Mouse (Mus musculus) liver, embryonic 15.5 days (tissue): Measurements from ENCODE around the gene Rgl2. TPM values are rescaled to one million over a fixed set of nuclear protein-coding genes. Genes with fewer than 3 reads are reported as not detected.
A peak's percentile ranks its signal among the peaks of the same experiment; 100 is the strongest.

ENCODE experiments used
- ATAC-seq: fragments of 200-750 bp; cut with Nextera tagmentation; 2 replicates; pipeline ENCODE4 v1.8.0; 2017; ENCODE audit warnings: moderate number of reproducible peaks, mild to moderate bottlenecking, moderate library complexity; ENCODE audit not compliant: insufficient read depth
- H3K27ac ChIP-seq: fragments of 300-500 bp; sonication (generic); replicated peaks from 2 replicates; pipeline ENCODE4 v1.5.1; 2015; ENCODE audit warnings: mild to moderate bottlenecking, inconsistent platforms
- H3K27me3 ChIP-seq: fragments of 300-500 bp; sonication (generic); 2 replicates; pipeline ENCODE4 v1.6.1; 2015; ENCODE audit warnings: mild to moderate bottlenecking, inconsistent platforms
- H3K36me3 ChIP-seq: fragments of 300-500 bp; sonication (generic); replicated peaks from 2 replicates; pipeline ENCODE4 v1.6.1; 2015; ENCODE audit warnings: moderate library complexity, mild to moderate bottlenecking, inconsistent platforms
- H3K4me1 ChIP-seq: fragments of 300-500 bp; sonication (generic); replicated peaks from 2 replicates; pipeline ENCODE4 v1.6.1; 2015; ENCODE audit warnings: inconsistent platforms
- H3K4me2 ChIP-seq: fragments of 300-500 bp; sonication (generic); 2 replicates; pipeline ENCODE4 v1.6.1; 2015; ENCODE audit warnings: moderate library complexity, mild to moderate bottlenecking, inconsistent platforms
- H3K4me3 ChIP-seq: fragments of 300-500 bp; sonication (generic); replicated peaks from 2 replicates; pipeline ENCODE4 v1.5.1; 2015; ENCODE audit warnings: mild to moderate bottlenecking, inconsistent platforms
- H3K9ac ChIP-seq: fragments of 300-500 bp; sonication (generic); 2 replicates; pipeline ENCODE4 v1.6.1; 2015; ENCODE audit warnings: moderate library complexity, mild to moderate bottlenecking, inconsistent platforms
- H3K9me3 ChIP-seq: fragments of 300-500 bp; sonication (generic); replicated peaks from 2 replicates; pipeline ENCODE4 v1.6.1; 2016; ENCODE audit warnings: inconsistent platforms
- WGBS: fragments of 180-500 bp; shearing (Covaris S2); methylation state at CpG from one replicate; pipeline ENCODE4 v1.1.7; 2015; ENCODE audit warnings: mixed read lengths; ENCODE audit not compliant: insufficient replicate concordance; 5-methylcytosine and 5-hydroxymethylcytosine counted together
- polyA plus RNA-seq: library from polyadenylated mRNA; unstranded; fragments of >200 nt; fragmentation: Nextera tagmentation; extraction: Ambion mirVana; gene quantifications from 2 replicates; pipeline ENCODE4 v1.2.1, GENCODE M21; 2015

Gene Rgl2
- polyA plus RNA-seq, 1 experiment from 2014 or later, result 8.2 TPM

DNA sequence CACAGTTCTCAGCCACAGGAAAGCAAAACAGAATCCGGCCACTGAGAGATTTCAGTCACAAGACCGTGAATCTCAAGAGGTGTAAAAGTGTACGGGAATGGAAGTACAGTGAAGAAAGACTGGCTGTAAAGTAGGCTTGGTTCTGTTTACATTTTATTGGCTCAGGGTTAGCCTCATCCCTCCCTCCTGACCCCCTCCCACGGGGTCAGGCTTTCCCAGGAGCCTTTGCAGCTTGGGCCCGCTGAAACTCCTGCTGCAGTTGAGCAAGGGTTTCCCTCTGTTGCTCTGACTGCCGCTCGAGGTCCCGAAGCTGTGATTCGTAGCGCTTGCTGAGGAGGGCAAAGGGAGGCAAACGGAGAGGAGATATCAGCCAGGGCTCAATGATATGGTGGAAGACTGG lies 9.4 kb downstream of the Rgl2 start:
- WGBS, result 73% methylated on average over 11 of the region's 11 CpGs
- peaks cover 31% of the 10 kb centered on the region for H3K4me1 ChIP-seq
- no peak overlapping the region for H3K27ac ChIP-seq
- H3K36me3 ChIP-seq, result peaks cover 47% of the 10 kb centered on the region
- peak overlapping the region; percentile 98 for H3K4me2 ChIP-seq
- H3K27me3 ChIP-seq, result no peaks in the 10 kb centered on the region
- H3K9me3 ChIP-seq, result no peaks in the 10 kb centered on the region
- no peak for ATAC-seq
- H3K9ac ChIP-seq, result peak overlapping the region; percentile 81; the same call in 1 of the 2 replicates
- peak overlapping the region; percentile 89 for H3K4me3 ChIP-seq

DNA sequence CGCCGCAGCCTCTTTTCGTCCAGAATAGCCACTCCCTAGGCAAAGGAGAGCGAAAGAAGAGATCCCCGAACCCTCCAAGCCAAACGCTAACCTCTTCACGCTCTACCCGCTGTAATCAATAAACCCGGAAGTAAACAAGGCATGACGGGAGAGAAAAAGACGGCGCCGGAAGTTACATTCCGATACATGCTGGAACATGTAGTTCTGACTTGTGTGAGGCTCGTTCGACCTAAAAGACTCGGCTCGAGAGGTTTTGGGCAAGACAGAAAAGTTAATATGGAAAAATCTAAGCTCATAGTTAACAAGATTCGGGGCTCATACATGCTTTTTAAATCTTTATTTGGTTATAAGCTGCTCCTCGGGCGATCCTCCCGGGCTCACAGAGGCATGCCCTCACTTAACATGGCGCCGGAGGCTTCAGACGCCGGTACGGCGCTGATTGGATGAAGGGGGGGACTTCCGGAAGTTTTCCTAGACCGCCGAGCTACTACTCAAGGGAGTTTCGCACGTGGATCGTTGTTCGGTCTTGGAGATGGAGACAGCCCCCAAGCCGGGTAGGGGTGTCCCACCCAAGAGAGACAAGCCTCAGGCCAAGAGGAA lies 11.0 kb downstream of the Rgl2 start, which contains the start of the genes Pfdn6 and Wdr46:
Gene Pfdn6 (minus strand): TSS at position 138 of the 600 bp plus-strand sequence.
Gene Wdr46 (plus strand): TSS at position 455 of the 600 bp plus-strand sequence.
- under 1% methylated on average over 36 of the region's 36 CpGs for WGBS
- H3K27ac ChIP-seq, result peak within 1 kb of the TSS; percentile 82
- peak within 1 kb of the TSS; percentile 81 for H3K9ac ChIP-seq
- no peaks in the 10 kb centered on the region for H3K9me3 ChIP-seq
- no peaks in the 10 kb centered on the region for H3K27me3 ChIP-seq
- peak within 1 kb of the TSS; percentile 89 for H3K4me3 ChIP-seq
- peaks cover 50% of the 10 kb centered on the region for H3K36me3 ChIP-seq
- peak; percentile 88 for ATAC-seq
- H3K4me1 ChIP-seq, result peaks cover 31% of the 10 kb centered on the region
- peak within 1 kb of the TSS; percentile 98 for H3K4me2 ChIP-seq

DNA sequence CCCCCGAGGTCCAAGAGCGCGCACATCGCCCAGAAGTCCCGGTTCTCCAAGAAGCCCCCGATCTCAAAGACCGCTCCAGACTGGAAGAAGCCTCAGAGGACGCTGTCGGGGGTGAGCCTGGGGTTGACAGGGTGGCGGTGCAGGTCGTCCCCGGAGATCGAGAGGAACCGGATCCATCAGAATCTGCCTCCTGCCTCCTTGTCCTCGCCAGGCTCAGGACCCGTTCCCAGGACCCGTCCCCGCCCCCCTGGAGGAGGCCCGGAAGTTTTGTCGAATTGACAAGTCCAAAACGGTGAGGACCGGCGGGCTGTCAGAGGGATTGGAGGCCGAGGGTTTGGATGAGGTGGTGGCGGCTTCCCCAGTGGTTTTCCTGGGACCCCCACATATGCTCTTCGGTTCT lies 11.6 kb downstream of the Rgl2 start:
- Histone ChIP-seq H3K9me3 (no peaks in the 10 kb centered on the region), H3K27ac (no peak overlapping the region), H3K4me1 (peaks cover 31% of the 10 kb centered on the region), H3K36me3 (peaks cover 50% of the 10 kb centered on the region), H3K27me3 (no peaks in the 10 kb centered on the region), H3K4me2 (peak overlapping the region; percentile 98), H3K9ac (peak overlapping the region; percentile 81), H3K4me3 (peak overlapping the region; percentile 89)
- under 1% methylated on average over 26 of the region's 26 CpGs for WGBS
- ATAC-seq, result no peak

DNA sequence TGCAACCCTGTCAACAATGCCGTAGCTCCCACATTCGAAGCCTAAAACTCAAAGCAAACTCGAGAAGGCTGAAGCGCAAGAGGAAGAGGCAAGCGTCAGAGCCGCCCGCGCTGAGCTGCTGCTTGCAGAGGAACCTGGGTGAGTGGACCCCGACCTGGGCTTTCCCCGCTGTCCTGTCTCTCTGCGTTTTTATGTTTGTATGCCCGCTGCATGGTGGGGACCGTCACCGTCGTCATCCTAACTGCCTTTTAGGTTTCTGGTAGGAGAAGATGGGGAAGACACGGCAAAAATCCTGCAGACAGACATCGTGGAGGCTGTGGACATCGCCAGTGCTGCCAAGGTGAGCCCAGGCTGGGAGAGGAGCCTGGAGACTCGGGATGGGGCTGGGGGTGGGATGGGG lies 12.0 kb downstream of the Rgl2 start:
- H3K9me3 ChIP-seq, result no peaks in the 10 kb centered on the region
- WGBS, result 37% methylated on average over 19 of the region's 19 CpGs
- no peak overlapping the region for H3K27ac ChIP-seq
- peaks cover 31% of the 10 kb centered on the region for H3K4me1 ChIP-seq
- no peak for ATAC-seq
- peak overlapping the region; percentile 98 for H3K4me2 ChIP-seq
- H3K36me3 ChIP-seq, result peaks cover 53% of the 10 kb centered on the region
- H3K4me3 ChIP-seq, result peak overlapping the region; percentile 89
- H3K9ac ChIP-seq, result peak overlapping the region; percentile 81
- no peaks in the 10 kb centered on the region for H3K27me3 ChIP-seq

DNA sequence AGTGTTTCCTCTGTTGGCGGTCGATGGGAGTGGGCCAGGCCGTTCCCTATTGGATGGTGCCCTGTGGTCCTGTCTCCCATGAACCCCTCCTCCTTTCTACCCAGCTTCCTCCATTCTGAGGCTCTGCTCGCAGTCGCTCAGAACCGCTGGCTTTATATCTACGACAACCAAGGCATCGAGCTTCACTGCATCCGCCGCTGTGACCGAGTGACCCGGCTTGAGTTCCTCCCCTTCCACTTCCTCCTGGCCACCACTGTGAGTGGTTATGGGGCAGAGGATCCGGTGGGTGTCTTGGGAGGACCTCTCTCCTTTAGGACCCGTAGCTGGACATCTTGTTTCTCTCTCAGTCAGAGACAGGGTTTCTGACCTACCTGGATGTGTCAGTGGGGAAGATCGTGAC lies 14.1 kb downstream of the Rgl2 start:
- H3K27me3 ChIP-seq, result no peaks in the 10 kb centered on the region
- WGBS, result 83% methylated on average over 15 of the region's 15 CpGs
- peaks cover 42% of the 10 kb centered on the region for H3K36me3 ChIP-seq
- no peaks in the 10 kb centered on the region for H3K9me3 ChIP-seq
- ATAC-seq, result no peak
- H3K27ac ChIP-seq, result no peak overlapping the region
- no peak overlapping the region for H3K4me2 ChIP-seq
- peaks cover 36% of the 10 kb centered on the region for H3K4me1 ChIP-seq
- H3K9ac ChIP-seq, result no peak overlapping the region
- H3K4me3 ChIP-seq, result no peak overlapping the region

DNA sequence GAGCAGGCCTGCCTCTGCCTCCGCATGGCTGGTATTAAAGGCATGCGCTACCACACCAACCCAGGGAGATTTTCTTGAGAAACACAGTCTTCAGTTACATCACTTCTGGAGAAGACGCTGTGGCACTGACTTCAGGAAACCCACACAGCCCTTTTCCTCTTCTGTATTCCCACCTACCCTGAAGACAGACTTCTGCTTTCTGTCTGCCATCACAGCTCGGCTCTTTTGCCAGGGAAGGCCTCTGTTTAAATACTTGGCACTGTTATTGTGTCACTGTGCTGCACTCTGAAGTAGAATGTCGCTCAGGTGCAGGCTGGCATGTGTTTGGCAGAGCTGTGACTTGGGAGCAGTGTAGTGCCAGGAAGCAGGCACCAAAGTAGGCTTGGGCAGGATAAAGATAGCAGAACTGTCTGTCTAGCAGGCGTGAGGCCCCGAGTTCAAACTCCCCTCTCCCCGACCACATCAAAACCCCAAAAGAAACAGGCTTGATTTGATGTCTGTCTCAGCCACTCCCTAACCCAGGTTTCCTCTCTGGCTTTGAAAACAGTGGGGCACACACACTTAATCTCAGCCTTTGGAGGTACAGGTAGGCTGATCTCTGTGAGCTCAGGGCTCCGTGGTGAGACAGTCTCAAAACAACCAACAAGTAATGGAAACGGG lies 18.2 kb downstream of the Rgl2 start:
- Histone ChIP-seq H3K9ac (no peak overlapping the region), H3K27ac (0 out of 2 replicates have a peak overlapping the region, but pooled peaks have one; percentile 33), H3K9me3 (no peaks in the 10 kb centered on the region), H3K36me3 (peaks cover 66% of the 10 kb centered on the region), H3K4me3 (no peak overlapping the region), H3K27me3 (no peaks in the 10 kb centered on the region), H3K4me2 (no peak overlapping the region), H3K4me1 (peaks cover 41% of the 10 kb centered on the region)
- 57% methylated on average over 10 of the region's 10 CpGs for WGBS
- ATAC-seq, result no peak

DNA sequence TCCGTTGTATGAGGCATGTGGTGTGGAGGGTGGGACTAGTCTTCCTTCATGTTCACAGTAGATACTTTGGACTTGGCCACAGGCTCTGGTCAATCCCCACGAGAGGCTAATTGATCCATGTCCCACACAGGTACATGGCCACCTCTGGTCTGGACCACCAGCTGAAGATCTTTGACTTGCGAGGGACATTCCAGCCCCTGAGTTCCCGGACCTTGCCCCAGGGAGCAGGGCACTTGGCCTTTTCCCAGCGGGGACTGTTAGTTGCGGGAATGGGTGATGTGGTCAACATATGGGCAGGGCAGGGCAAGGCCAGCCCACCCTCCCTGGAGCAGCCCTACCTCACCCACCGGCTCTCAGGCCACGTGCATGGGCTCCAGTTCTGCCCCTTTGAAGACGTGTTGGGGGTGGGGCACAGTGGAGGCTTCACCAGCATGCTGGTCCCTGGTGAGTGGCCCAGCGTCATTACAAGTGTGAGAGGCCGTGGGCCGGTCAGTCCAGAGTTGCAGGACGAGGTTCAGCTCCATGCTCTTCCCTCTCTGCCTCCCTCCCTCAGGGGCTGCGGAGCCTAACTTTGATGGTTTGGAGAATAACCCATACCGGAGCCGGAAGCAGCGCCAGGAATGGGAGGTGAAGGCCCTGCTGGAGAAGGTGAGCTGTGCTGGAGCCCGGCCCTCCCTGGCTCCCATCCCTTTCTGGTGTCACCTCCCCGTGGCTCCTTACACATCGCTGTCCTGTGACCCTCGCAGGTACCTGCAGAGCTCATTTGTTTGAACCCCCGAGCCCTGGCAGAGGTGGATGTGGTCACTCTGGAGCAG lies 19.0 kb downstream of the Rgl2 start:
- WGBS, result 78% methylated on average over 22 of the region's 22 CpGs
- no peak for ATAC-seq
- Histone ChIP-seq H3K9ac (no peak overlapping the region), H3K36me3 (peaks cover 66% of the 10 kb centered on the region), H3K27me3 (no peaks in the 10 kb centered on the region), H3K4me3 (no peak overlapping the region), H3K27ac (no peak overlapping the region; the same call in 1 of the 2 replicates), H3K9me3 (no peaks in the 10 kb centered on the region), H3K4me2 (no peak overlapping the region), H3K4me1 (peaks cover 48% of the 10 kb centered on the region)

DNA sequence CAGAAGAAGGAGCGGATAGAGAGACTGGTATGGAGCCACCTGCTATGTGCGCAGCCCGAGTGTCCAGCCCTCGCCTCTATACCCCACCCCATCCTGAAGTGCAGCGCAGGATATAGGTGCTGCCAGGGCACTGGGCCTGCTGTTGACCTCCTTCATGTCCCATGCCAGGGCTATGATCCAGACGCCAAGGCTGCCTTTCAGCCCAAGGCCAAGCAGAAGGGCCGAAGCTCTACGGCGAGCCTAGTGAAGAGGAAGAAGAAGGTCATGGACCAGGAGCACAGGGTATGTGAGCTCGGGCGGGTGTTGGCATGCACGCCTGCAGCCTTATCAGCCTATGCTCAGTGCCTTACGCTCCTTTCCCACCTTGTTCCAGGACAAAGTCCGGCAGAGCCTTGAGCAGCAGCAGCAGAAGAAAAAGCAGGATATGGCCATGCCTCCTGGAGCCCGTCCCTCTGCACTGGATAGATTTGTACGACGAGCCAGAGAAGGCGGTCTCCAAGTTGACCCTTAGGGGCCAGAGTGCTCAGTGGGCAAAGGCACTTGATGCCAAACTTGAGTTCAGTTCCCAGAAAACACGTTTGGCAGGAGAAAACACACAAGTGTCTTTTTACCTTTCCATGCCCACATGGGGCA lies 19.7 kb downstream of the Rgl2 start:
- Histone ChIP-seq H3K4me3 (no peak overlapping the region), H3K4me2 (no peak overlapping the region), H3K27me3 (no peaks in the 10 kb centered on the region), H3K27ac (no peak overlapping the region), H3K9me3 (no peaks in the 10 kb centered on the region), H3K9ac (no peak overlapping the region), H3K36me3 (peaks cover 69% of the 10 kb centered on the region), H3K4me1 (peaks cover 55% of the 10 kb centered on the region)
- ATAC-seq, result no peak
- 77% methylated on average over 19 of the region's 19 CpGs for WGBS

DNA sequence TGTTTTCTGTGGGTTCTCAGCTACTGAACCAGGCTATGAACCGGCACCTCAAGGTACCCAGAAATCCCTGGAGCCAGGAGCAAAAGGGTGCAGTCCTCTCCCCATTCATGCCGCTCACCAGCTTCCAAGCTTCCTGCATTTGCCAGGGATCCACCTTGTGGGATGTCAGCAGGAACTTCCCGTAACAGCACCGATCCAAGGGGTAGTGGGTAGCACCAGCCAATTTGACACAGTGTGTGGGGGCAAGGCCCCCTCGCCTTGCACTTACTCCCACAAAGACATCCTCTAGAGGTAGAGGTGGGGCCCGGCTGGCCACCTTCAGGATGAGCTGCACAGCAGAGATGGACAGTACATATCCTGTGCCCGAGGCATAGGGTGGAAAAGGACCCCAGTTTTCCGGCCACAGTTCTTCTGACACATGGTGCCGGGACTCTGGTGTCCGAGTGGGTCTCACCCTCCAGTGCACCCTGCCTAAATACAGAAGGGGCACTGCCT lies 20.8 kb downstream of the Rgl2 start:
- WGBS, result 66% methylated on average over 10 of the region's 10 CpGs
- Histone ChIP-seq H3K4me1 (peaks cover 64% of the 10 kb centered on the region), H3K36me3 (peaks cover 63% of the 10 kb centered on the region), H3K27ac (no peak overlapping the region), H3K4me2 (peak overlapping the region; percentile 96), H3K9me3 (no peaks in the 10 kb centered on the region), H3K9ac (0 out of 2 replicates have a peak overlapping the region, but pooled peaks have one; percentile 53), H3K4me3 (peak overlapping the region; percentile 81), H3K27me3 (no peaks in the 10 kb centered on the region)
- no peak for ATAC-seq

DNA sequence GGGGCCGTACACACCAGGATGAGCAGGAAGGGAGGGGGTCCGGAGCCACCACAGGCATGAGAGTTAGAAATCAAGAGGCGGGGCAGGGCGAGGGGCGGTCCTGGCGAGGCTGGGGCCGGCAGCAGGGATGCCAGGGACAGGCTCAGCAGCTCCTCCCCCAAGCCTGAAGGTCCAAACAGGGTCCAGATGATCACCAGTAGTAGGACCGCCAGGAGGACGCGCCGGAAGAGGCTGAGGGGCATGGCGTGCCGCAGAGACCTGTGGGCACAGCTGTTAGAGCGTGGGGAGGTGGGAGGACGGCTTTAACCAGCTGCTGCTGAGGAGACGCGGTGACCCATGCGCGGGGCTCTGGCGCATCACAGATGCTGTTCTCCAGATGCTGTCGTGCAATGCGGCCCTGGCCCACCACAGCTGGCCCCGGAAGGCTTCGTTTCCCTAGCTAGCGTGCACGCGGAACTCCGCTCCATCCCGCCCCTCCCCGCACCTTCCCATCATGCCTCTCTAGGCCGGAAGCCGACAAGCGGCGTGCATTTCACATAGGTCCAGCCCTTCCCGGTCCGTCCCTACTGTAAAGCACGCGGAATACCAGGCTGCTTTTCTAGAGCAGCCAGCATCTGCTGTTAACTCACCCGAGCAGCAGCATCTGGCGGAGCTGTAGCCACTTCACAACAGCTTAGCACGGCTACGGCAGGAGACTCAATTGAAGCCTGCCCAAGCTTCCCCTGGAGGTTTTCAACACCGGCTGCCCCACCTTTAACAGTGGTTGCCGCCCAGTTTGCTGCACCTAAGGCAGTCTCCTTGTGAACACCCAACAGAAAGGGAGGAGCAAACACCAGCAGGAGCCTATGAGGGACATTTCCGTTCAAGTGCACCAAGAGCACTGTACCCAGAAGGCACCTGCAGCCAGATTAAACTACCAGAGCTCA lies 21.9 kb downstream of the Rgl2 start, which contains the start of gene B3galt4:
Gene B3galt4 (minus strand): TSS at position 468 of the 926 bp plus-strand sequence.
- peak within 1 kb of the TSS; percentile 81 for H3K4me3 ChIP-seq
- H3K36me3 ChIP-seq, result peaks cover 53% of the 10 kb centered on the region
- H3K4me1 ChIP-seq, result peaks cover 64% of the 10 kb centered on the region
- WGBS, result under 1% methylated on average over 45 of the region's 45 CpGs
- H3K27ac ChIP-seq, result peak within 1 kb of the TSS; percentile 90
- H3K27me3 ChIP-seq, result no peaks in the 10 kb centered on the region
- H3K4me2 ChIP-seq, result peak within 1 kb of the TSS; percentile 96
- H3K9ac ChIP-seq, result peak within 1 kb of the TSS; percentile 53
- ATAC-seq, result peak; percentile 63
- no peaks in the 10 kb centered on the region for H3K9me3 ChIP-seq
